Mouse (Mus musculus) Muller cell, postnatal 12 days (primary cell): ENCODE data around the gene Aloxe3.

Experiments
- DNase-seq: peaks from one replicate; pipeline ENCODE4 v3.0.0-alpha.2; 2015; ENCODE audit errors: inconsistent ontology term

The Aloxe3 gene

GRCm38 (mm10) chr11:69094697-69095429, 30.8 kb upstream of the Aloxe3 start, which contains the start of gene Per1:
Gene Per1 (plus strand): TSS chr11:69095217.
- peak; percentile 100 for DNase-seq

- peak; percentile 69 for DNase-seq
Observed at GRCm38 (mm10) chr11:69095511-69096231, 30.0 kb upstream of the Aloxe3 start.

- DNase-seq = no peak
Observed at GRCm38 (mm10) chr11:69096360-69096986, 29.2 kb upstream of the Aloxe3 start.

GRCm38 (mm10) chr11:69096987-69097900, 28.5 kb upstream of the Aloxe3 start:
- DNase-seq = peak; percentile 100

- no peak for DNase-seq
Observed at GRCm38 (mm10) chr11:69098039-69098761, 27.5 kb upstream of the Aloxe3 start.

GRCm38 (mm10) chr11:69098762-69099091, 27.0 kb upstream of the Aloxe3 start:
- DNase-seq = peak; percentile 100

GRCm38 (mm10) chr11:69099177-69099914, 26.4 kb upstream of the Aloxe3 start:
- no peak for DNase-seq

- peak; percentile 95 for DNase-seq
Observed at GRCm38 (mm10) chr11:69099915-69100345, 25.8 kb upstream of the Aloxe3 start.

- no peak for DNase-seq
Observed at GRCm38 (mm10) chr11:69100639-69101360, 24.9 kb upstream of the Aloxe3 start.

GRCm38 (mm10) chr11:69101604-69102402, 23.9 kb upstream of the Aloxe3 start:
- no peak for DNase-seq

GRCm38 (mm10) chr11:69102403-69102725, 23.3 kb upstream of the Aloxe3 start:
- no peak for DNase-seq

- no peak for DNase-seq
Observed at GRCm38 (mm10) chr11:69103121-69103520, 22.6 kb upstream of the Aloxe3 start.

GRCm38 (mm10) chr11:69103531-69104435, 21.9 kb upstream of the Aloxe3 start:
- no peak for DNase-seq

- no peak for DNase-seq
Observed at GRCm38 (mm10) chr11:69104487-69104886, 21.2 kb upstream of the Aloxe3 start.

- DNase-seq = no peak
Observed at GRCm38 (mm10) chr11:69105227-69105626, 20.5 kb upstream of the Aloxe3 start.

- DNase-seq = no peak
Observed at GRCm38 (mm10) chr11:69105796-69106195, 19.9 kb upstream of the Aloxe3 start.

- DNase-seq = no peak
Observed at GRCm38 (mm10) chr11:69106299-69106698, 19.4 kb upstream of the Aloxe3 start.

GRCm38 (mm10) chr11:69106842-69107241, 18.9 kb upstream of the Aloxe3 start:
- no peak for DNase-seq
